ENCODE assay signal across 18 mouse cellular contexts in the genomic region with DNA sequence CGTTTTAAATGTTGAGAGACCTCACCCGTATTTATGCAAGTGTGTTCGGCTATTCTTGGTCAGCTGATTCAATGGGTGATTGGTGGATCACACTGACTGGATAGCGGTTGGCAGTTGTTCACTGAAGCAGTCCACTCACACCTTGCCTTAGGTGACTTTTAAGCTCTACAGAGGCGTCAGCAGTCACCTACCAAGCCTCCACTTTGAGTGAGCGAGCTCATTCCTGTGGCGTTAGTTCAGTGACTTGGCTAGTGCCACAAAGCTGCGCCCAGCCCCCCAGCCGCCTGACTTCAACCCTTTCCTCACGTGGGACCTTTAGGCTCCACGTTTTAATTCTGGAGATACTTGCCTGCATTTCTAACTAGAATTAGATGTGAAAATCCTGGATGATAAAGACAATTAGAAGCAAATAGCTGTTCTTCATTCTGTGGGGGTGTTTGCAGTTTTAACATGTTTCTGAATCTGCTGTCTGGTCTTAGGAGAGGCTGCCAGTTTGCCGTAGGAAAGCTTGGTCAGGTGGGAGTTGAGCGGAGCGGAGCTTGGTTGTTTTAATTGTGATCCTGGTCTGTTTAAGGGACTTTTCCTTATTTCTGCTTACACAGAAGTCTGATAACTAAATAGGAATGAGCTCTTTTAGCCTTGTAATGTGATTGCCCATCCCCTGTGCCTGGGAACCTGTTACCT.
DNase-seq lines count a peak whose midpoint lies in the region; ATAC-seq lines count a peak whose summit lies in the region.
"Had no signal": no experiment of that assay in that cellular context is flagged by ENCODE, and none has a peak within 500 bp of the region (broad histone marks: within the 10 kb centered on the region; RNA-seq: fewer than 3 reads in every experiment).

No protein-coding gene starts in this region.

- H3K27ac ChIP-seq in kidney, embryonic 15.5 days: peak overlapping the region; percentile 55; the same call in 1 of the 2 replicates
- peak overlapping the region; percentile 67 for H3K27ac ChIP-seq in heart, embryonic 10.5 days
- H3K27ac ChIP-seq in limb, embryonic 13.5 days: peak overlapping the region; percentile 89; the same call in 1 of the 2 replicates
- H3K27ac ChIP-seq: left cerebral cortex, adult 2 months had no signal

- H3K9ac ChIP-seq in kidney, embryonic 15.5 days: no peak overlapping the region
- H3K9ac ChIP-seq in limb, embryonic 13.5 days: no peak overlapping the region; the same call in 1 of the 2 replicates
- H3K9ac ChIP-seq: liver, embryonic 13.5 days had no signal

- ATAC-seq in kidney, embryonic 15.5 days (replicated peaks; ENCODE audit: low FRiP score): no peak
- ATAC-seq in limb, embryonic 13.5 days (ENCODE audit: low FRiP score, low read depth): no peak
- ATAC-seq in megakaryocyte-erythroid progenitor cell, adult 5-6 weeks (replicated peaks; ENCODE audit: low FRiP score, low TSS enrichment, poor library complexity, severe bottlenecking): no peak
- ATAC-seq: CD4-positive, CD25-positive, alpha-beta regulatory T cell, adult 4 months had no signal

- peaks cover 12% of the 10 kb centered on the region for H3K4me1 ChIP-seq in kidney, embryonic 15.5 days
- H3K4me1 ChIP-seq in heart, embryonic 10.5 days: peaks cover 41% of the 10 kb centered on the region
- H3K4me1 ChIP-seq in limb, embryonic 13.5 days: peaks cover 52% of the 10 kb centered on the region
- H3K4me1 ChIP-seq: liver, embryonic 13.5 days had no signal

- no peak overlapping the region for H3K4me3 ChIP-seq in kidney, embryonic 15.5 days (replicated peaks)
- H3K4me3 ChIP-seq in heart, embryonic 10.5 days: no peak overlapping the region
- H3K4me3 ChIP-seq in limb, embryonic 13.5 days: no peak overlapping the region
- H3K4me3 ChIP-seq: erythroblast, embryonic 14.5 days; left cerebral cortex, adult 2 months; liver, embryonic 13.5 days; midbrain, embryonic 10.5 days; myocyte had no signal

- no peak for DNase-seq in kidney, postnatal 36 days
- DNase-seq in brain, adult 2 months (ENCODE audit: low read depth, low spot score): peak; percentile 68
- no peak for DNase-seq in heart, embryonic 10.5 days (ENCODE audit: low spot score)
- DNase-seq in neural tube, embryonic 10.5 days (ENCODE audit: extremely low spot score, low spot score): no peak
- no peak for DNase-seq in testis, postnatal 10 days (ENCODE audit: low spot score)
- DNase-seq: adrenal gland, adult 2 months; cerebellum, postnatal 25 days; kidney, postnatal 14 days; liver, embryonic 13.5 days; right cerebral cortex, postnatal 4 days had no signal

- H3K4me2 ChIP-seq in kidney, embryonic 15.5 days: no peak overlapping the region
- no peak overlapping the region; the same call in 1 of the 2 replicates for H3K4me2 ChIP-seq in limb, embryonic 13.5 days (replicated peaks)
- H3K4me2 ChIP-seq: liver, embryonic 13.5 days had no signal

- no peaks in the 10 kb centered on the region for H3K27me3 ChIP-seq in kidney, embryonic 15.5 days
- H3K27me3 ChIP-seq in heart, embryonic 10.5 days (ENCODE audit: insufficient read depth, poor library complexity, severe bottlenecking): no peaks in the 10 kb centered on the region
- no peaks in the 10 kb centered on the region for H3K27me3 ChIP-seq in limb, embryonic 13.5 days
- H3K27me3 ChIP-seq: liver, embryonic 13.5 days had no signal

- no peaks in the 10 kb centered on the region for H3K9me3 ChIP-seq in kidney, embryonic 15.5 days (replicated peaks)
- no peaks in the 10 kb centered on the region for H3K9me3 ChIP-seq in heart, embryonic 10.5 days
- no peaks in the 10 kb centered on the region for H3K9me3 ChIP-seq in limb, embryonic 13.5 days
- H3K9me3 ChIP-seq: liver, embryonic 13.5 days; midbrain, embryonic 10.5 days had no signal

- 81% methylated on average over 14 of the region's 14 CpGs for WGBS in kidney, embryonic 15.5 days
- 57% methylated on average over 14 of the region's 14 CpGs for WGBS in heart, embryonic 10.5 days
- WGBS in limb, embryonic 13.5 days: 58% methylated on average over 14 of the region's 14 CpGs

- H3K36me3 ChIP-seq in kidney, embryonic 15.5 days: peaks cover 85% of the 10 kb centered on the region
- peaks cover 61% of the 10 kb centered on the region for H3K36me3 ChIP-seq in heart, embryonic 10.5 days
- peaks cover 59% of the 10 kb centered on the region for H3K36me3 ChIP-seq in limb, embryonic 13.5 days
